Mouse (Mus musculus): Measurements from ENCODE around the gene Anks1b.

- TF ChIP-seq CTCF (IDR thresholded peaks at IDR 0.05; ENCODE audit: low read depth) = peak; percentile 58
- TF ChIP-seq EP300 (optimal IDR thresholded peaks at IDR 0.05) = no peak
These were observed 102.1 kb downstream of the Anks1b start for GRCm38 (mm10) chr10:89975431-89975841.
